Mouse (Mus musculus): ENCODE measurements at regions not wholly inside any gene's neighbourhood (a gene's known extent, or its start where the extent isn't known, plus 50 kb on each side); places are given as distances from the start of the nearest gene placed in this dataset.

- no peaks in the 10 kb centered on the region for H3K36me3 ChIP-seq (ENCODE audit: insufficient read depth, low read length)
- H3K9ac ChIP-seq (replicated peaks; ENCODE audit: low read length): no peak overlapping the region
- H3K4me3 ChIP-seq (ENCODE audit: low read length): no peak overlapping the region
- DNase-seq (ENCODE audit: low spot score) (no peak), ATAC-seq (no peak)
- WGBS: 24% methylated on average over 1 of the region's 1 CpGs
- no peak overlapping the region for H3K4me2 ChIP-seq (ENCODE audit: low read depth, low read length)
- H3K9me3 ChIP-seq (ENCODE audit: low read length): no peaks in the 10 kb centered on the region
- no peaks in the 10 kb centered on the region for H3K4me1 ChIP-seq (ENCODE audit: insufficient read depth, low read length)
- H3K27ac ChIP-seq: no peak overlapping the region
- no peaks in the 10 kb centered on the region for H3K27me3 ChIP-seq (ENCODE audit: insufficient read depth, low read length)
- no peak for TF ChIP-seq CTCF (IDR thresholded peaks at IDR 0.05; ENCODE audit: low read depth)
These were observed 289.5 kb downstream of the Slc22a22 start for GRCm38 (mm10) chr15:57187840-57188457.

DNA sequence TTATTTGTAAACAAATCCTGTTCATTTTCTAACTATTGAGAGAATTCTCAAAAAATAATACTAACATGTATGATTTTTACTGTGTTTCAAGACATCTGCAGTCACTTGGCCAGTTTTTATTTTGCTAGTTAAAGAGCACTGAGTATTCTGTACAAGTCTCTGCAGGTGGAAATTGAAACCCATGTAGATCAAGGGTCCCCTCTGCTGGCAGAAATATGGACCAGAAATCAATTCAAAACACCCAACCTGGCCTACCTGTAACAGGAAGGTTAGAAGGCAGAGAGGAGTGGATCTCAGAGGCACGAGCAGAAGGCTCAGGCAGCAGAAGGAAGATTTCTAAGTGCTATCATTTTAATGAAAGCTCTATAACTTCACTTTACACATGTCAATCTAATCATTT is 298.3 kb downstream of the Slc22a22 start:
- ATAC-seq (no peak), DNase-seq (ENCODE audit: low spot score) (peak; percentile 62)
- H3K9me3 ChIP-seq (ENCODE audit: low read length): no peaks in the 10 kb centered on the region
- TF ChIP-seq CTCF (IDR thresholded peaks at IDR 0.05; ENCODE audit: low read depth): peak; percentile 52
- no peak overlapping the region for H3K4me2 ChIP-seq (ENCODE audit: low read depth, low read length)
- H3K4me3 ChIP-seq (ENCODE audit: low read length): no peak overlapping the region
- no peaks in the 10 kb centered on the region for H3K36me3 ChIP-seq (ENCODE audit: insufficient read depth, low read length)
- H3K27ac ChIP-seq: no peak overlapping the region
- 53% methylated on average over 1 of the region's 1 CpGs for WGBS
- H3K27me3 ChIP-seq (ENCODE audit: insufficient read depth, low read length): no peaks in the 10 kb centered on the region
- no peaks in the 10 kb centered on the region for H3K4me1 ChIP-seq (ENCODE audit: insufficient read depth, low read length)
- H3K9ac ChIP-seq (replicated peaks; ENCODE audit: low read length): no peak overlapping the region

- no peak overlapping the region for H3K4me3 ChIP-seq (ENCODE audit: low read length)
- TF ChIP-seq CTCF (IDR thresholded peaks at IDR 0.05; ENCODE audit: low read depth): no peak
- no peaks in the 10 kb centered on the region for H3K9me3 ChIP-seq (ENCODE audit: low read length)
- DNase-seq (ENCODE audit: low spot score) (no peak), ATAC-seq (no peak)
- no peaks in the 10 kb centered on the region for H3K27me3 ChIP-seq (ENCODE audit: insufficient read depth, low read length)
- no peak overlapping the region for H3K4me2 ChIP-seq (ENCODE audit: low read depth, low read length)
- 57% methylated on average over 5 of the region's 5 CpGs for WGBS
- no peak overlapping the region for H3K27ac ChIP-seq
- H3K36me3 ChIP-seq (ENCODE audit: insufficient read depth, low read length): no peaks in the 10 kb centered on the region
- no peak overlapping the region for H3K9ac ChIP-seq (replicated peaks; ENCODE audit: low read length)
- H3K4me1 ChIP-seq (ENCODE audit: insufficient read depth, low read length): no peaks in the 10 kb centered on the region
These were observed 304.7 kb downstream of the Slc22a22 start for GRCm38 (mm10) chr15:57172723-57173122.

- no peaks in the 10 kb centered on the region for H3K9me3 ChIP-seq (ENCODE audit: low read length)
- no peak for TF ChIP-seq CTCF (IDR thresholded peaks at IDR 0.05; ENCODE audit: low read depth)
- peak; percentile 63 for DNase-seq (ENCODE audit: low spot score)
- 0 out of 2 replicates have a peak, but pooled peaks cover 3% of the 10 kb centered on the region for H3K4me1 ChIP-seq (ENCODE audit: insufficient read depth, low read length)
- no peaks in the 10 kb centered on the region for H3K27me3 ChIP-seq (ENCODE audit: insufficient read depth, low read length)
- no peak overlapping the region for H3K4me3 ChIP-seq (ENCODE audit: low read length)
- no peak overlapping the region for H3K9ac ChIP-seq (replicated peaks; ENCODE audit: low read length)
- 27% methylated on average over 12 of the region's 12 CpGs for WGBS
- ATAC-seq: peak; percentile 88
- peak overlapping the region; percentile 28; the same call in 1 of the 2 replicates for H3K27ac ChIP-seq
- H3K4me2 ChIP-seq (ENCODE audit: low read depth, low read length): peak overlapping the region; percentile 8; the same call in 1 of the 2 replicates
- no peaks in the 10 kb centered on the region for H3K36me3 ChIP-seq (ENCODE audit: insufficient read depth, low read length)
These were observed 314.8 kb downstream of the Slc22a22 start for GRCm38 (mm10) chr15:57162401-57163343.

DNA sequence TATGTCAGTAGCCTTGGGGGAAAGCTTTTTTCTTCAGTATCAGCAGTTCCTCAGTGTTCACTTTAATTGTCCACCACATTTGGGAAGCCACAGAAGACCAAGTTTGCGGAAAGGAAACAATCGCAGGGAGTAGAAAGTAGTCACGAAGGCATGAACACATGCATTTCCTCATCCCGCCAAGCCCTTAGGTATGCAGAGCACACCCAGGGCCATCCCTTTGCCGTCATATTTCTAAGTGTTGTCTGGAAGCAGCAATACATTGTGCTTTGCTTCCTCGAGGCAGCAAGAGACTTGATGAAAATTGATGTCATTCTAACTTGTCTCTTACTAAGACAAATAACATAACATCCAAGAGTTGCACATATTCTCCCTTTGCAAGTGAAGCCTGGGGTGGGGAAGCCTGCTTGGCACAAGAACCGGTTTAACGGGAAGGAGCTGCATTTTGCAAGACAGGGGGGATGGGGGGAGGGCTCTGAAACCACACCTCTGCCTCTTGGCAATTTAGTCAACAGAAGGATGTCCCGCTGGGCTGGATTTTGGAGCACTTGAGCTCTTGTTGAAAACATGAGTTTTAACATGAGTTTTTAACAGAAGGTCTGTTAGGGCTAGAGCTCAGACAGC is 337.2 kb downstream of the Slc22a22 start:
- Histone ChIP-seq H3K27ac (no peak overlapping the region), H3K36me3 (ENCODE audit: insufficient read depth, low read length) (no peaks in the 10 kb centered on the region), H3K9me3 (ENCODE audit: low read length) (no peaks in the 10 kb centered on the region), H3K9ac (replicated peaks; ENCODE audit: low read length) (no peak overlapping the region), H3K4me1 (ENCODE audit: insufficient read depth, low read length) (no peaks in the 10 kb centered on the region), H3K27me3 (ENCODE audit: insufficient read depth, low read length) (no peaks in the 10 kb centered on the region), H3K4me3 (ENCODE audit: low read length) (no peak overlapping the region), H3K4me2 (ENCODE audit: low read depth, low read length) (no peak overlapping the region)
- no peak for DNase-seq (ENCODE audit: low spot score)
- WGBS: 40% methylated on average over 9 of the region's 9 CpGs
- ATAC-seq: no peak
- no peak for TF ChIP-seq CTCF (IDR thresholded peaks at IDR 0.05; ENCODE audit: low read depth)

DNA sequence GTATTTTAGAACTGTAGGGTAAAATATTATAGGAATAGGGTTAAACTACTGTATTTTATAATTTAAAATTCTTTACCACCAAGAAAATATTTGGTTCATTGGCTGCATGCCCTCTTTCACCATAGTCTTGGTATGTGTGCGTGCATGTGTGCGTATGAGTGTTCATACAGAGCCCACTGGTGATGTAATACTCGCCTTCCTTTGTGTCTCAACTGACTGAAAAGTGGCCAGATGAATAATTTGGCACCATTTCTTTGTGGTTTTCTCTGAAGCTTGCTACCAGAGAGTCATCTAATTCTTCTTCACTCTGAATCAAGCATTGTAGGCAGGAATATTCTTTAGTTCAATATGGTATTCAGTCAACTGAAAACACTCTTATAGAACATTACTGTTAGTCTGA is 372.7 kb downstream of the Slc22a22 start:
- H3K4me2 ChIP-seq (ENCODE audit: low read depth, low read length): no peak overlapping the region
- no peak for TF ChIP-seq CTCF (IDR thresholded peaks at IDR 0.05; ENCODE audit: low read depth)
- no peaks in the 10 kb centered on the region for H3K9me3 ChIP-seq (ENCODE audit: low read length)
- no peak overlapping the region for H3K27ac ChIP-seq
- no peak for ATAC-seq
- no peaks in the 10 kb centered on the region for H3K36me3 ChIP-seq (ENCODE audit: insufficient read depth, low read length)
- DNase-seq (ENCODE audit: low spot score): no peak
- H3K4me3 ChIP-seq (ENCODE audit: low read length): no peak overlapping the region
- no peaks in the 10 kb centered on the region for H3K27me3 ChIP-seq (ENCODE audit: insufficient read depth, low read length)
- H3K9ac ChIP-seq (replicated peaks; ENCODE audit: low read length): no peak overlapping the region
- no peaks in the 10 kb centered on the region for H3K4me1 ChIP-seq (ENCODE audit: insufficient read depth, low read length)
- WGBS: 74% methylated on average over 3 of the region's 3 CpGs
